Mouse (Mus musculus) heart, adult 11 months (tissue): ENCODE measurements at regions not wholly inside any gene's neighbourhood (a gene's known extent, or its start where the extent isn't known, plus 50 kb on each side); places are given as distances from the start of the nearest gene placed in this dataset.
"Not testable (repeated sequence)": the region's sequence is repeated elsewhere in the genome, so short reads cannot be mapped to it uniquely, and the experiment has no call there.

ENCODE experiments used
- DNase-seq: peaks from one replicate; pipeline ENCODE4 v3.0.0; 2022

- DNase-seq, result not testable (repeated sequence)
Observed at GRCm38 (mm10) chrX:103129347-103129746, 57.1 kb downstream of the Nap1l2 start.

GRCm38 (mm10) chrX:103109181-103109580, 77.3 kb downstream of the Nap1l2 start:
- DNase-seq, result no peak

GRCm38 (mm10) chrX:103067730-103068621, 118.5 kb downstream of the Nap1l2 start:
- not testable (repeated sequence) for DNase-seq

DNA sequence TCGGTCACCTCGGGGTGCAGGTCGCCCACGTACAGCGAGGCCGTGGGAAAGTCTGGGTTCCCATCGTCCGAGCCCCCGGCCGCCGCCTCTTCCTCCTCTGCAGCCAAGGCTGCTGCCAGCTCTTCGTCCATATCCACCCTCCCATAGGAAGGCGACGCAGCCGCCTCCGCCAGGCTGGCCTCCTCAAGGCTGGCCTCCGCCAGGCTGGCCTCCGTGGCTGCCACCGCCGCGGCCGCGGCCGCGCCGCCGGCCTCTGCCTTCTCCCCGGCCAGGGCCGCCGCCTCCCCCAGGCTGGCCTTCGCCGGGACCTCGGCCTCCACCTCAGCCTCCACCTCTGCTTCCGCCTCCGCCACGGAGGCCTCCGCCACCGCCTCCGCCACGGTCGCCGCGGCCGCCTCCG, 119.3 kb downstream of the Nap1l2 start:
- not testable (repeated sequence) for DNase-seq

GRCm38 (mm10) chrX:103026256-103027028, 98.3 kb downstream of the 1700018G05Rik start:
- peak; percentile 82 for DNase-seq

GRCm38 (mm10) chrX:103025495-103025894, 97.3 kb downstream of the 1700018G05Rik start:
- DNase-seq, result not testable (repeated sequence)

- not testable (repeated sequence) for DNase-seq
Observed at GRCm38 (mm10) chrX:103013425-103014057, 85.4 kb downstream of the 1700018G05Rik start.

DNA sequence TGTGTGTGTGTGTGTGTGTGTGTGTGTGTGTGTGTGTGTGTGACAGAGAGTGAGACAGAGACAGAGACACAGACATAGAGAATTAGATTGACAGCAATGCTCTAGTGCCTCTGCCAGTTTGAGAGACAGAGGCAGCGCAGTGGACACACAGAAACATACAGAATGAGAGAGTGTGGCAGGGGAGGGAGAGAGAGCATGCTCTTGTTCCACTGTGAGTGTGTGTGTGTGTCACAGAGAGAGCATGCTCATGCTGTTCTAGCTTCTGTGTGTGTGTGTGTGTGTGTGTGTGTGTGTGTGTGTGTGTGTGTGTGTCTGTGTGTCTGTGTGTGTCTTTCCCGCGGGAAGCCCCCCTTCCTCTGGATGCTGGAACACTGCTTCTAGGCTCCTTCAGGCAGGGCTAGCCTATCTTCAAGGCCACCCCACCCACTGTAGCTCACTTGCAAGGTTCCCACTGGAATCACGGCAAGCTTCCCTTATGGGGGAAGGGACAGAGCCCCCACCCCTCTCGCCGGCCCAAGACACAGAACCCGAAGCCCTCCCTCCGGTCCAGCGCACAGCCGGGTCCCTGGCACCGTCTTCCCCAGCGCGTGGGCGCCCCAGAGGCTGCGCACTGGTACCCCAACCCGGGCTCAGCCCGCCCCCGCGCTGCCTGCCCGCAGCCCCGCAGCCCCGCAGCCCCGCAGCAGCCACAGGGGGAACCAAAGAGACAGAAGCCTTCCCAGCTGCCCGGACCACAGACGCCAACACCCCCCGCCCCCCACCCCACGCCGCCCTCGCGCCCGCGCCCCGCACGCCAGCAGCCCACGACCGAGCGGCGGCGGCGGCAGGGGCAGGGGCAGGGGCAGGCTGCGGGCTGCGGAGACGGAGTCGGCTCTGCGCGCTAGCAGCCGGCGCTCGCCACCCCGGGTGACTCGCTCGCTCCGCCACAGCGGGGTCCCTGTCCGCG, 84.4 kb downstream of the 1700018G05Rik start:
- DNase-seq, result not testable (repeated sequence)

DNA sequence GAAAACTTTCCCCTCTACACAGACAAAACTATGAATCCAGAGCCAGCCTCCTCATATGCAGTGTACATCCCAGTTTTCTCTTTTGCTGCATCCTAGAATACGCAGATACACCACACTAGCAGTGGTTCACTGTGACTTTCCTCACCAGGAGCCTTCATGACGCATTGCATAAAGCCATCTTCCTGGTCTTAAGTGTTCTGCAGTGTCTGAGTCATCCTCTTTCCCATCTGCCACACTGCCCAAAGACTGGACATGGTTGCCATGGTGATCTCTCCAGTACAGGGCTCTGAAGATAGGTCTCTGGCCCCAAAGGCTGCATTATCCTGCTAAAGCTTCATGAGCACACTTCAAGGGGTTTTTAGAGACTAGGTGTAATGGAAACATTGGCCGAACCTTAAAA, 65.8 kb downstream of the 1700018G05Rik start:
- not testable (repeated sequence) for DNase-seq
